Mouse (Mus musculus) thymus, adult 18-20 months (tissue): ENCODE data around the gene Idh3a.
A peak's percentile ranks its signal among the peaks of the same experiment; 100 is the strongest.
"Not testable (repeated sequence)": the region's sequence is repeated elsewhere in the genome, so short reads cannot be mapped to it uniquely, and the experiment has no call there.

Experiments
- DNase-seq, 2 experiments: peaks; one replicate each; pipeline ENCODE4 v3.0.0; 2022; ENCODE audit warnings: mixed read lengths in 2 of 2

Gene Idh3a

DNA sequence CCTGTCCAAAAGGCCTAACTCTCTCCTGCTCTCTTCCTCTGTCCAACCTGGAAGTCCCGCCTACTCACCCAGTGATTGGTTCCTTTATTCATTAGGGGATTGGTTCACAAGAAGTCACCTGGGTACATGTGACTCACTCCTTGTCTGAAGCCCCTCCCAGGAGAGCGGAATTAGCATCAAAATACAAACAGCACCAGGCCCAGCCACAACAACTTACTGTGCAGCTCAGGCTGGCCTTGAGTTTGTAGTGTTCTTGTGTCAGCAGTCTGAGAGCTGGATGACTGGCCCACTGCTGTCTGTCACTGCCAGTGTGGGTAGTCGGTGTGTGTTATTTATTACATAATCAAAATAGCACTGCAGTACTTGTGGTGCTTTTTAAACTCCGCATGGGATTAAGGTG, 7.5 kb downstream of the Idh3a start:
- DNase-seq: not testable (repeated sequence)

GRCm38 (mm10) chr9:54596752-54597465, 10.8 kb downstream of the Idh3a start:
- no peak for DNase-seq

DNA sequence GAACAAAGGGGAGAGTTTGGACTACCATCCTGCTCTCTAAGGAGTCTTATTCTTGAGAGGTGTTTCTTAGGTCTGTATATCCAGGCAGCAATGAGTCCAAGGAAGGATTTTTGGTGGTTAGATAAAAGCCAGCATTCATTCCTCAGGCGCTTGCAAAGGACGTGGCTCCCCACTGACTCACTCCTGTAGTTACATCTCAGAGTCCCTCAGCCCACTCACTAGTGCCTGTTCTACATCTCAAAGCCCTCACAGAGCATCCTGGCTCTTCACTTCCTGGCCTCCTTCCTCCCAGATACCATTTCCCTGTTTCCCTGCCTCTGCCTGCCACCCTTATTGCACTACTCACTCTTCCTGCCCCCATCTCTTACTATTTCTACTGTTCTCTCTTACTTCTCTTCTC, 16.3 kb downstream of the Idh3a start:
- DNase-seq: no peak

- no peak for DNase-seq
These were observed 16.8 kb downstream of the Idh3a start for GRCm38 (mm10) chr9:54602916-54603315.

DNA sequence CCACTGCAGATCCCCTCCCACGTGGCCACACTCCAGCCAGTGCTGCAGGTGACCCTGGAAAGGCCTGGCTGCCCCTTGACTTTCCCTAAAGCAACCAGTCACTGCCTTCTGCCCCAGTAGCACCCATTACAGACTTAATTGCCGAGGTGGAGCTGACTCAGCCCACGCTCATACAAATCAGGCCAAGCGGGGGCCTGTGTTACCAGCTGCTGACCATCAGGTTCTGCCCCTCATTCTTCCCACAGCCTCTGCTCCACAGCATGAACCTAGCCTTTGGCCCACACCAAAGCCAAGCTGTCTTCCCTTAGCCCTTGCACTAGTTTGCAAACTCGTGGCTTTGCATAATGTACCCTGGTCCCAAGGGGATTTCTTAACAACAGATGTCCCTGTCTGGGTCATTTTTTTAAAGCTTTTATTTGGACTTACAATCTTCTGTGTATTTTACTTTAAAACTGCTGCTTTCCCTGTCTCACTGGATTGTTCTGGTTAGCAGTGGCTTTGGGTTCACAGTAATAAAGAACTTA, 18.1 kb downstream of the Idh3a start:
- DNase-seq: no peak

DNA sequence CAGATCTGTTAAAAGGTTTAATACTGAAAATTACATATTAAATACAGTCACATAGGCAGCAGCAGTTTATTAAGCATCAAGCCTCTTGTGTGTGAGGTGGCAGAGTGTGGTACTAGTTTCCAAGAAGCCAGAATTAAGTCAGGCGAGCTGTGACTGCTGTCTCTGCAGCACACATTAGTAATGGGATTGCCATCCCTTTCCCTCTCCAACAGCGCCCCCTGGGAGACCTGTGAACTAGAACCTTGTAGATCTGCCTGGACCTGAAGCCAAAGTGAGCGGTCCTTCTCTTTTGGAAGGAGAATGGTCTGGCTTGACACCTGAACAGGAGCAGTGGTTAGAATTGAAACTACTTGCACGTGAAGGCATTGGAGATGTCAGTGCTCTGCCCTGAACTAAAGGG, 18.8 kb downstream of the Idh3a start:
- DNase-seq: no peak

GRCm38 (mm10) chr9:54612781-54613191, 26.7 kb downstream of the Idh3a start:
- no peak for DNase-seq

- no peak for DNase-seq
These were observed 28.2 kb downstream of the Idh3a start for GRCm38 (mm10) chr9:54614182-54614850.

GRCm38 (mm10) chr9:54627240-54627639, 41.1 kb downstream of the Idh3a start:
- no peak for DNase-seq

DNA sequence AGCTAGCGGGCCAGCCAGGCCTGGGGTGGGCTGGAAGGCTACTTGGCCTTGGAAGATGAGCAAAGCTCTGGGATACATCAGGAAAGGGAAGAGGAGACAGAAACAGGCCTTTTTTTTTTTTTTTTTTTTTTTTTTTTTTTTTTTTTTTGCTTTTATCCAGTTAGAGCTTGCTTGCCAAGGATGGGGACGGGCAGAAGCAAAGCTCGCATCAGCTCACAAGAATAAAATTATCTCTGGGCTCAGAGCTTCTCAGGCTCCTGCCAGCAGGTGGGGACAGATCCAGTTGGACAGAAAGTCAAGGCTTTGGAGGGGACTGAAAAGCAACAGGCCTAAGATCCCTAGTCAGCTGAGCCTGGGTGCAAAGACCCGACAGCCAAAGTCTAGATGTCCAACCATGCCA, 42.6 kb downstream of the Idh3a start:
- no peak for DNase-seq

- no peak for DNase-seq
These were observed 43.6 kb downstream of the Idh3a start for GRCm38 (mm10) chr9:54629613-54630261.

GRCm38 (mm10) chr9:54630905-54631304, 44.8 kb downstream of the Idh3a start:
- DNase-seq: no peak

DNA sequence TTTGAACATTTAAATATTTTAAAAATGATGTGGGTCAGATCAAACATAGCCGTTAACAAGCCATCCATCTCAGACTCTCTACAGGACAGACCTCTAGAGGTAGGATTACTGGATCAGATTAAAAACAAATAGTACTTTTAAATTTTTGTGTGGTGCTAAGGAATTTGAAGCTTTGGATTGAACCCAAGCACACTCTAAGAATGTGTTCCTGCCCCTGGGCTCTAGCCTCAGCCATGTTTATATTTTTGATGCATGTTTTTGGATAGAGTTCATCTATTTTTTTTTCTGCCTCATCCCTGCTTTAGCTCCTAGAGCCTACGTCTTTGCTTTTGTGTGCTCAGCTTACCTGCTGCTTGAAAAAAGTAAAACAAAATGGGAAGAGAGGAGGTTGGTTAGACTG, 47.3 kb downstream of the Idh3a start:
- no peak for DNase-seq

- DNase-seq: no peak
These were observed 51.6 kb downstream of the Idh3a start for GRCm38 (mm10) chr9:54637510-54638314.

DNA sequence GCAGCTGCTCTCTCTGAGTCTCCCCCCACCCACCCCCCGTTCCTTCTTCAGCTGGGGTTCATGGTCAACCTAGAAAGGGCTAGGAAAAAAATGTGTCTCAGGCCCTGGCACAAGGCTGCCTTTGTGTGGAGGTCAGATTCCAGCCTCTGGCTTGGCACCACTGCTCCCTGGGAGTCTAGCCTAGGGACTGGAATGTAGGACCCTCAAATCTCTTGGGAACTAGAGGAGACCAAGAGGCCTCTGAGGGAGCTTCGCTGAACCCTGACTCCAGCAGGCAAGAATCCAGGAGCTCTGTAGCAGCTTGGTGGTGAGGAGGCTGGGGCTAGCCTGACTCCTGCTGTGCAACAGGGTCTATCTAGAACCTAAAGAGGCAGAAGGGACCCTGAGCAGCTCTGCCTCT, 53.1 kb downstream of the Idh3a start:
- no peak for DNase-seq

GRCm38 (mm10) chr9:54641548-54641947, 55.4 kb downstream of the Idh3a start:
- no peak for DNase-seq

GRCm38 (mm10) chr9:54642149-54642548, 56.0 kb downstream of the Idh3a start:
- no peak for DNase-seq

- DNase-seq: peak in 1 of 2 experiments; percentile 14
These were observed 56.4 kb downstream of the Idh3a start for GRCm38 (mm10) chr9:54642556-54642955.

DNA sequence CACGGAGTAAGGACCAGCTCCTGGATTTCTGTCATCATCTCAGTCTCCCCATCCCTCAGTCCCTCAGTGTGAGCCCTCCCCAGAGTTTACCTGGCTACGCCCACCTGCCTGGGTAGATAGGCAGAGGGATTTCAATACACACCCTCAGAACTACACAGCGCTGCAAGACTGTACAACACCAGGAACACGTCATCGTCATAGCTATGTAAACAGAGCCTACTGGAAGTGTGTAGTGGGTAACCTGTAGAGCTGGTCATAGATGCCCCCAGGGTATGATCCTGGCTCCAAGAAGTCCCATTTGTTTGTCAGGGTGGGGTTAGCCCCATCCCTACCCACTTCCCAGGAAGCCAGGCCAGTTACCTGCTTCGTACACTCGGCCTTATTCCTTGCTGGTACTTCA, 57.0 kb downstream of the Idh3a start:
- no peak for DNase-seq

- no peak for DNase-seq
These were observed 59.4 kb downstream of the Idh3a start for GRCm38 (mm10) chr9:54645530-54645929.

DNA sequence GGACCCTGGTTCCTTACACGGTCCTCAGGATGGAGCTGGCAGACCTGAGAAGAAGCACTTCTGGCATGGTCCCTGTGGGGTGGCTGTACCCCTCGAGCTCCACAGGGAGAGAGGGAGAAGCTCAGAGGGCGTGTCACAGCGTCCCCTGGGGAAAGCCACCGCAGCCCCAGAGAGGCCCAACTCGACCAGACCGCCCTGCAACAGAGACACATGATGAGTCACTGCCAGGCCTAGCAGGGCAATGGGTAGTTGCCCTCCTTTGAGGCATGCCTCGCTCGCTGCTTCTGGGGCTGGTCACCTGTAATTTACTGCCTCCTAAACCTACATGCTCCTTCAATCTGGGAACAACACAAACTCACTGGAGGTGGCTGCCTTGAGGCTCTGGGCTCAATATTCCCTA, 60.1 kb downstream of the Idh3a start:
- DNase-seq: no peak

DNA sequence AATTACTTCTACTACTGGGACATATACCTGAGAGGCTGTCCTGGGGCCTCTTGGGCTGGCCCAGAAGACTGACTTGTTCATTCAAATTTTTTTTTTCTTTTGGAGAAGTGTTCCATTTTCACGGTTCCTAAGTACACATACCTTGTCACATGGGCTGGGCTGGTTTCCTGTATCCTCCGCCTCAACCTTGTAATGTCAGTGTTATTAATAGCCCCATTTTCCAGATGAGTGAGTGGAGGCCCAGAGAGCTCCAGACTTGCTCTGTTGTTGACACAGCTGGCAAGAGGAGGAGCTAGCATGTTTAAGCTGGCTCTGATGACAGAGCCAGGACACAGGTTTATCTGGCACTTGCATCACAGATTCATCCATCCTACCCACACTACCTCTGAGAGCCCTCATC, 61.3 kb downstream of the Idh3a start:
- DNase-seq: no peak

GRCm38 (mm10) chr9:54649360-54649759, 63.2 kb downstream of the Idh3a start:
- no peak for DNase-seq
